Mouse (Mus musculus): ENCODE measurements around the gene Gm5617.
A peak's percentile ranks its signal among the peaks of the same experiment; 100 is the strongest.
"Not testable (repeated sequence)": the region's sequence is repeated elsewhere in the genome, so short reads cannot be mapped to it uniquely, and the experiment has no call there.

Gm5617 gene

DNA sequence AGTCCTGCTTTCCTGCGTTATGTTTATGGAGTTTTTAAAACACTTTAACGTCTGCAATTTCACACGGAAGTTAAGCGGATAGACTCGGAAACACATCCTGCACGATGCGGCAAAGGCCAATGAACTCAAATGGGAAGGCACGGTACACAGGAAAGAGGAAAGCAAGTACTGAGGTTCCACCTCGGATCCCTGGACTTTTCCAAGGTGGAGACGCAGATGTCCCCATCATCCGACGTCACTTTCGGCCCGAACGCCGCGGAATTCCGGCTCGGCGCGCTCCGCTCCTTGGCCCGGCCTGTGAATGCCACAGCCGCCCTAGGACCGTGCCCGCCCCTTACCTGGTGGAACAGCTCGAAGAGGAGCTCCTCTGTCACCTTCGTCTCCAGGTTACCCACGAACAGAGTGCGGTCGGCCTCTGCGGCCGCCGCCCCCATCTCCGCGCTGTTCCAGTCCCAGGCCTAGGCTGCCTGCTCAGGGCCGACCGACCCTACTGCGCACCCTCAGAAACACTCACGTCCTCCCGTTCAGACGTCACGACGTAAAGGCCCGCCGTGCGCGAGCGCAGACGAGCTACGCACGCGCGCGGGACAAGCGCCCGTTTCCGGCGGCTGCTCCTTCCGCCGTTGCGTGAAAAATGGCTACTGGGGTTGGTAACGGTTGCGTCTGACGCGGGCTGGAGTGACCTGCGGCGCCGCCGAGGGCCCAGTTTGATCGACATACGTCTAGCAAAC is at the start of gene Gm5617, which contains the start of gene Rbm7:
Gene Gm5617, plus strand, starts transcription at position 626 of the 731 bp plus-strand sequence.
Gene Rbm7, minus strand, starts transcription at position 483 of the 731 bp plus-strand sequence.
- DNase-seq: peak; percentile 96 to 98

DNA sequence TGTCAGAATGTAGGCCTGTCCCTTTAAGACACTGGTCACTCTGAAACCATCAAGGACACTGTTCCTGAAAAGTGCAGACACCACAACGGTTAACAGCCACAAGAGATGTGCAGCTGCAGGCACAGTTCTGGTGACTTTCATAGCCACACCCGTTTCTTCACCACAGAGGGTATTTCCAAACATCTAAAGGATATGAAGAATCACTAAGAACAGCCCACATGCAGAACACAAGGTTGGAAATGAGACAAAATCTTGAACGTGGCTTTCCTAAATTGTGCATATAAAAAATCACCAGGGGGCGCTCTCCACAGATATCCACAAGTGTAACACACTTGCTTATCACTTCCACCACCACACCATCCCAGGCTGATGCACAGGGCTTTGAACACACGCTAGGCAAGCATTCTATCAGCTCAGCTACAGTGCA is 47.4 kb upstream of the Gm5617 start:
- DNase-seq: peak in 1 of 2 experiments; percentile 15

DNA sequence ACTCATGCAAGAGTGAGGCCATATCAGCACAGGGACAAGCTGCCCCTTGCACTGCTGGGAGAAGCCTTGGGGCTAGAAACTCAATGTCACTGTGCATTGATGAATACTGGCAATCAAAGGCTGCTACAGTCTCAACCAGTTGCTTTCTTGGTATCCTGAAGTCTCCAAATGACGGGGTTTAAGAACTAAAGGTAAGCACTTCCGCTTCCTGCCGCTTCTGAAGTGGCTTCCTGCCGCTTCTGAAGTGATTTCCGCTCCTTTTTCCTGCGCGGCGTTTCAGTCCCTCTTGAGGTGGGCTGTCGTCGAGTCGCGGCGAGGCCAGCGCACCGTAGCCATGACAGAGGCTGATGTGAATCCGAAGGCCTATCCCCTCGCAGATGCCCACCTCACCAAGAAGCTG is 45.2 kb upstream of the Gm5617 start:
- DNase-seq: no peak

DNA sequence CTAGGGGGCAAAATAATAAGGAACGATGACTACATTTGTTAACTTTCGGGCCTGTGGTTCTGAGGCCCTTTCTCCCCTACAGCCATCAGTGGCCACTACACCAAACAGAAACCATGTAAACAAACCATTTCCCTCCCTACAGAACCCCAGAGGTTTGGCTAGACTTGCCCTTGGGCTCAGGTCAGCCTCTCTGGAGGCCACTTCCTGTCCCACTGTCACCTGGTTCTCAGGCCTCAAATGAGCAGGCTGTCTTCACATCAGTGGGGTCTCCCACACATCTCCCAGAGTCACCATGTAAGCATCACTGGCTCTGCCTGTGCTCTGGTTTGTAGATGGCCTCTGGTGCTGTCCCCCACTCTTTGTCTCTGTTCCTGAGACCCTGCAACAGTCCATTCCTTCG is 39.3 kb upstream of the Gm5617 start:
- DNase-seq: no peak

DNA sequence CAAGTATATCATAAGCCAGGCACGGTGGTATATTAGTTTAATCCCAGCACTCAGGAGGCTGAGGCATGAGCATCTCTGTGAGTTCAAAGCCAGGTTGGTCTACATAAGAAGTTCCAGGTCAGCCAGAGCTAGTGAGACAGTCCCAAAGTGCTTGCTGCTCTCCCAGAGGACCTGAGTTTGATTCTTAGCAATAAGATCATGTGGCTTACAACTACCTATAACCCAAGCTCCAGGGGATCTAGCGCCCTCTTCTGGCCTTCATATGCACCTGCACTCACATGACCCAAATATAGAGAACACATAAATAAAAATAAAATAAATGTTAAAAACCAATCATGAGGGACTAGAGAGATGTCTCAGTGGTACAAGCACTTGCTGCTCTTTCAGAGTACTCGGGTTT is 36.4 kb upstream of the Gm5617 start:
- DNase-seq: no peak

DNA sequence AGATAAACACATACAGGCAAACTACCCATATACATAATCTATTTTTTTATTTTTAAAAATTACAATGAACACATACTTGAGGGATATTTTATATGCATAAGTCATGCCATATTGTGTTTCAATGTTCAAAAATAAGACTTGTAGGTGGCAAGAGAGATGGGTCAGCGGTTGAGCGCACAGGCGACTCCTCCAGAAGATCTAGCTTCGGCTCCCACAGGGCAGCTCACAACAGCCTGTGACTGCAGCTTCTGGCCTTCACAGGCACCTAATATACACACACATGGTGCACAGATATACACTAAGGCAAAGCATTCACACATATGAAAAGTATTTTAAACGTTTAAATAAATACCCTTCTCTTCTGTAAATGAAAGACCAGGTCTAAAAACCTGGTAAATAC is 35.9 kb upstream of the Gm5617 start:
- DNase-seq: no peak

DNA sequence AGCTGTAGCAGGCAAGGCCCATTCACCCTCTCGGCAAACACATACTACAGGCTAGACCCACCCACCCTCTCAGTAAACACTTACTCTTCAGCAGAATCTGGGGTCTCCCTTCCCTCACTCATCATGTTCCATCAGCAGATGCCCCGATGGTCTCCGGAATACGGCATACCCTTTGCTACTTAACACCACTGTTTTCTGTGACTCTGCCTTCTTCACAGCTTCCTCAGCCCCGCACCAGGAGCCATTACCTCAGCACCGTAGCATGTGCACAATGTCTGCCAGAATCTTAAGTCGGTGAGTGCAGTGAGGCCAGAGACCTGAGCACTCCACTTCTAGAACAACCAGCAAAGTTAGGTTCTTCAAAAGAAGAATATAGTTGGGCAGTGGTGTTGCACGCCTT is 34.5 kb upstream of the Gm5617 start:
- no peak for DNase-seq

DNA sequence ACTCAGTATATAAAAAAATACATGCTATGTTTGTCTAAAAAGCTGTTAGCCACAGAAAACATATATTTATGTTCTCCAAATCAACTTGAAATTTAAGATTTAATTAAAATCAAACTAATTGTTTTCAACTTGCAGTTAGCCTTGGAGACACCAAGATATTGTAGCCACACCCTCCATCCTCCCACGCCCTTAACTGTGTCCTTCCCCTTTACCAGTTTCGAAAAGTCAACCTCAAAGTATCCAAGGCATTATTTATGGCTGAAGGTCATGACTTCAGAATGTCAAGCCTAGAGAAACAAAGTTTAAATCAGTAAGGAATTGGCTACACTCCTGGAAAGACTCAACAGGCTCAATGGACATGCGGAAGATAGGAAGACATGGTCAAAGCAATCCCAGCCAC is 33.7 kb upstream of the Gm5617 start:
- DNase-seq: no peak

DNA sequence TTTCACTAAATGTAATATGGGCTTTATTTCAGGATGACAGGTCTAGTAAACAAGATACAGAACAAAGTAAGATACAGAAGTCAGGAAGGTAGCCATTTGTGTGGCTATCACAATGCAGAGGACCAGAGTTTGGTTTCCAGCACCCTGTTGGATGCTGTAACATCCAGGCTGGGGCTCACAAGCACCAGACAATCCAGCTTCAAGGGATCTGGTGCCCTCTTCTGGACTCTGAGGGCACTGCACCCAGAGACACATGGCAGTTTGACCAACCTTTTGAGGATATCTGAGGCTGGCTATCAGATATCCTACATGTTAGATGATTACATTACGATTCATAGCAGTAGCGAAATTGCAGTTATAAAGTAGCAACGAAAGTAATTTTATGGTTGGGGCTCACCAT is 29.6 kb upstream of the Gm5617 start:
- DNase-seq: no peak

DNA sequence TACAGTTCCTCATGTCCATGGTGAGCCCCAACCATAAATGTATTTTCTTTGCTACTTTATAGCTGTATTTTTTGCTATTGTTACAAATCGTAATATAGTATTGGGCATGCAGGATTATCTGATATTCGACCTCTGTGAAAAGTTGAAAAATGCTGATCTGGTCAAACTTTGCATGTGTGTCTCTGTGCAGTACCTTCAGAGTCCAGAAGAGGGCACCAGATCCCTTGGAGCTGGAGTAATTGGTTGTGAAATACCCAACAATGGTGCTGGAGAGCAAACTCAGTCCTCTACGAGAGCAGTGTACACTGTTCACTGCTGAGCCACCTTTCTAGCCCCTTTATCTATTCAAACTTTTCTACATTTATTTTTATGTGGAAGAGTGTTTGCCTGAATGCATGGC is 28.4 kb upstream of the Gm5617 start:
- peak; percentile 52 to 77 for DNase-seq

DNA sequence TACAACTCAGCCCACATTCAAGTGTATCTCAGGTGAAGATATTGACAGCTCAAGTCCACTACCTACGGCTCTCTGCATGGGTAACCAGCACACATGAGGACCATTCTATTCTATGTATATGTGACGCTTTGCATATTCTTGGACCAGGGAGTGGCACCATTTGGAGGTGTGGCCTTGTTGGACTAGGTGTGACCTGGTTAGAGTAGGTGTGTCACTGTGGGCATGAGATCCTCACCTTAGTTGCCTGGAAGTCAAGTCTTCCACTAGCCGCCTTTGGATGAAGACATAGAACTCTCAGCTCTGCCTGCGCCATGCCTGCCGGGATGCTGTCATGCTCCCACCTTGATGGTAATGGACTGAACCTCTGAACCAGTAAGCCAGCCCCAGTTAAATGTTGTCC is 27.8 kb upstream of the Gm5617 start:
- DNase-seq: not testable (repeated sequence)

DNA sequence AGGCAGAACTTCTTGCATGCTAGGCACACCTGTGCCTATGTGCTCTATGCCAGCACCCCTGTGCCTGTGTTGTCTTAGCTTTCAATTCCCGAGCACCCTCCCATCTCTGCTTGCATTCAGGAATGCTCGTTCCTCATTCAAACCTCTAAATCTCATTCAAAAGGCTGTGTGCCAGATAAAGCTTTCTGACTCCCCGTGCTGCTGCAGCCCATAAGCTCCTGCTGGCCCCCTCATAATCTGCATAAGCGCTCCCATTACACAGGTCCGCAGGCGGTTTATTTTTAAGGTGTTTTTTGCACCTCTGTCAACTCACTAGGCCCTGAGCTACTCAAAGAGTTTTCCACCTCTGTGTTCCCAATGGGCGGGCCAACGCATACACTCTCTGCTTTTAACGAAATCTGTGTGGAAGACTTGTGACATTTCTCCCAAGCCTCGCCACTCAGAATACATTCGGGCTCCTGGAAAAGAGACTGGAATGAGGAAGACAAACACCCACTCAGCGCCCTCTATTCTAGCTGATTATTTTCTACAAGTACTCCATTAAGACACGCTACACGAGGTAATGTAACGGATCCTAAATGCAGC is 22.7 kb upstream of the Gm5617 start:
- DNase-seq: no peak

DNA sequence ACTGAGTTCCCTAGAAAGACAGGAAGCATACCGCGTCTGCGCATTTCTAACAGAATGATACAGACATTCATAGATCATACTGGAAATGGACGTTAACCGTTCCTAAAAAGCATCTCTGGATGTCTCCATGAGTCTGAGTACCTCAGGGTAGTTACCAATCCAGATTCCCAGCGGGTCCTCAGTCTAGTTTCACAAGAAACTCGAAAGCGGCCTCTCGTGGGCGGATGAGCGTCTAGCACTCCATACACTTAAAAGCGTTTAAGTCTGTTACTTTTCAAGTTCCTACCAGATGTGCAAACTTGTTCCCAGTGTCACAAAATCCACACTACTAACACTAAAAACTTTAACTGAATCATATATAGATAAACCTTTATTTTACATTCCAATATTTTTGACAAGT is 22.1 kb upstream of the Gm5617 start:
- DNase-seq: no peak

DNA sequence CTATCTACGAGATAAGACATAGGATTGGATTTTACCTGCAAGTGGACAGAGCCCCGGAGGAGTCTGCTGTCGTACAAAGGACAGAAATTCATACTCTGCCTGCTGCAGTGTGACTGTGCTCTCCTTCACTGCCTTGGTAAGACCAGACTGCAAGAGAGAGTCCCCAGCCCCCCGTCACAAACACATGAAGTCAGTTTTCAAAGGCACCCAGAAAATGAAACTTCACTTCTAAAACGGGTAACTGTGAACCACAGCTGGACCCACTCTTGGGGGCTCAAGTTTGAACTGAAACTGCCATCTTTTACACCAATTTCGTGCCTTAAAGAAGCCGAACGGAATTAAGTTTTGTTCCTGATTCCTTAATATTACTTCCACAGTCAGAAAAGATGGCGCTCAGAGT is 20.9 kb upstream of the Gm5617 start:
- no peak for DNase-seq

DNA sequence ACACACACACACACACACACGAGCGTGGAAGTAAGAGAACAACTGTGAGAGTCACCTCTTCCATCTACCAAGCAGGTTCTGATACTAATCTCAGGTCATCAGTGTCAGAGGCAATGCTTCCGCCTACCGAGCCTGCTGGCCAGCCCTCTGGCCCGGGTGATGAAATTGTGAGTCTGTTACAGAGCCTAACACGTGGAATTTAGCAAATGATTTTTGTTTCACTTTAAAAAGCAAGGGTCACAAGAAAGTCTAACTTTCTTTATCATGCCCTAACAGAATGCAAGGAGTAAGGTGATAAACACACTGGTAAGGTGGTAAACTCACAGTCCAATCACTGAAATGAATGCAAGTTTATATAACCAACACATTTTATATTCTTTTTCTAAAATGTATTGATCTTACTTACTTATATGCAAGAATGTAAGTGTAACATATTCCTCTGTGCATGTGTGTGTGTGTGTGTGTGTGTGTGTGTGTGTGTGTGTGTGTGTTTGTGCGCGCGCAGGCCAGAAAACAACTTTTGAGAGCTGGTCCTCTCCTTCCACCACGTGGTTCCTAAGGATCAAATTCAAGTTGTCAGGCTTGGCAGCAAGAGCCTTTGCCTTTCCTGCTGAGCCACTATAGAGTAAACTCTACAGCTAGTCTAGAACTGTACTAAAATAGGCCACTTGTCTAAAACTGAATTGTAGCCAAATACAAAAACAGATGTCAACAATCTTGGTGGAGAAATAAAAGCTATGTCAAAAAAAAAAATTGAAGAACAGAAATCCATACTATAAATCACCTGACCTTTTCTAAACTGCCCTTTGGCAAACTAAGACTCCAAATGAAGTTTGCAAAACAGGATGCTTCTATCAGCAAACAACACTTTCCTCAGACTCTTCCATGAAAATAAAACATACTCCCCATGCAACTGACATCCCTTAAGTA is 18.7 kb upstream of the Gm5617 start:
- no peak for DNase-seq

DNA sequence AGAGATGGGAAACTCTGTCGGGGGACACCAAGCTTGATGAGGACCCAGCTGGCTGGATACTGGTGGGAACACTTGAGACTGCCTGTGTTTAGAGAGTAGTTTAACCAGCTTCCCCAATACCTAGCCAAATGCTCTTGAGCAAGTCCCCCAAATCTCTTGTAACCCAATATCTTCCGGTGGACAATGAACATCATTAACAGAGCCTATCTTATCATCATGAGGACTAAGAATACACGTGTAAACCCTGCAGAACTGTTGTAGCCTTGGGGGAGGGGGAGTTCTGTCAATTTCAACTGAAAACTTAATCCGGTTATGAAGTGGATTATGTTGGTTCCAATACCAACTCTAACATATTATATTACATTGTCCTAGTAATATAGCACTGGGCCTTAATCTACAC is 16.4 kb upstream of the Gm5617 start:
- DNase-seq: no peak

DNA sequence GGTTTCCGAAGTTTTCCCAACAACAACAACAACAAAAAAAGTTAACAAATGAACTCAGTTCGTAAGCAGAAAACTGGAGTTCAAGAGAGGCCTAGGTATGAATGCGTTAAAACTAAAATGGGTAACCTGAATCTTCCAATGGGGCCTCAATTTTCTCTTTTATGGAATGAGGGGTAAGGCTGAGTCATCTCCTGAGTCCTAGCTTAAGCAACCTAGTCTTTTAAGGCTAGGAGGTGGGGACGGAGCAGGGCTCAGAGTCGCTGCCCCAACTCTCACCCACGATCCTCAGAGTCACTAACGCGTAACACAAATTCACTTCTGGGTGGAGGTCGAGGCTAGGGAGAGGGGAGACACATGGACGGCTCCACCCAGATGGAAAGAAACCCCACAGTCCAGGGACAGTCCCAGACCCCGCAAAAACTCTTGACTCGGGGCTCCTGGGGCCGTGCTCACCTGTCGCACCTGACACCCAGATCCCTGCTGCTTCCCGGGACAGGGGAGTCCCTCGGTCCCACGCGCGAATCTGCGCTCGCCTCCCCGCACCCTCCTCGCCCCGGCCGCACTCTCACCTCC is 15.3 kb upstream of the Gm5617 start:
- DNase-seq: no peak

DNA sequence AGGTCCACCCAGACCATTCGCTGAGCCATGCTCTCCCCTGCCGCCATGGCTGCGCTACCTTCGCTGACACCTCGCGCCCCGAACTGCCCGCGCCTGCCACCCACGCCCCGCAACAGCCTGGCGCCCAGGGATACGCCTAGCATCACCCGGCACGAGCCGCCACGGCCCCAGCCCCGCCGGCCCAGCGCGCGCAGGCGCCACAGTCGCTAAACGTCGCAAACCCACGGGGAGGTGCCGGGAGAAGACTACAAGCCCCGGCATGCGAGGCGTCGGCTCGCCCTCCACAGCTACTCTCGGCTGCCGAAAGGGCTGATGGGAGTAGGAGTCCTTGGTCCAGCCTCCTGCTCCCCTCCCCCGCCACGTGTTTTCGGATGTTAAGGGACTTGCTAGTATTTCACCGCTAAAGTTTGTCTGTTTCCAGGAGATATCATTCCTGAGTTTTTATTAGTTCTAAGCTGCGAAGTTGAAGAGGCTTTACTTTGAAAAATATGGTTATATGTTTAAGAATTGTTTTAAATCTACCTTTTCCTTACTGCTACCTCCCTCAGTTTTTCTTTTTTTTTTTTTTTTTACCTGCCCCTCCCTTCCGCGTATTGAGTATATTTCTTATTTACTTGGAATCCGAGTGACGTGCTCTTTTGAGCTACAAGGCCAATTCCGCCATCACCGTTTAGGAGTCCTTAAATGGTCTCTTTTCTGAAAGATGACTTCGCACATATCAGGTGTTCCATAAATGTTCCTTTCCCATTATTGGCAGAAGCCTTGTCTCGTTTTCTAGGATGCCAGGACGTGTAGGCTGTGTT is 14.6 kb upstream of the Gm5617 start, which contains the start of gene Rexo2:
Gene Rexo2, minus strand, starts transcription at position 213 of the 803 bp plus-strand sequence.
- peak; percentile 94 to 97 for DNase-seq

DNA sequence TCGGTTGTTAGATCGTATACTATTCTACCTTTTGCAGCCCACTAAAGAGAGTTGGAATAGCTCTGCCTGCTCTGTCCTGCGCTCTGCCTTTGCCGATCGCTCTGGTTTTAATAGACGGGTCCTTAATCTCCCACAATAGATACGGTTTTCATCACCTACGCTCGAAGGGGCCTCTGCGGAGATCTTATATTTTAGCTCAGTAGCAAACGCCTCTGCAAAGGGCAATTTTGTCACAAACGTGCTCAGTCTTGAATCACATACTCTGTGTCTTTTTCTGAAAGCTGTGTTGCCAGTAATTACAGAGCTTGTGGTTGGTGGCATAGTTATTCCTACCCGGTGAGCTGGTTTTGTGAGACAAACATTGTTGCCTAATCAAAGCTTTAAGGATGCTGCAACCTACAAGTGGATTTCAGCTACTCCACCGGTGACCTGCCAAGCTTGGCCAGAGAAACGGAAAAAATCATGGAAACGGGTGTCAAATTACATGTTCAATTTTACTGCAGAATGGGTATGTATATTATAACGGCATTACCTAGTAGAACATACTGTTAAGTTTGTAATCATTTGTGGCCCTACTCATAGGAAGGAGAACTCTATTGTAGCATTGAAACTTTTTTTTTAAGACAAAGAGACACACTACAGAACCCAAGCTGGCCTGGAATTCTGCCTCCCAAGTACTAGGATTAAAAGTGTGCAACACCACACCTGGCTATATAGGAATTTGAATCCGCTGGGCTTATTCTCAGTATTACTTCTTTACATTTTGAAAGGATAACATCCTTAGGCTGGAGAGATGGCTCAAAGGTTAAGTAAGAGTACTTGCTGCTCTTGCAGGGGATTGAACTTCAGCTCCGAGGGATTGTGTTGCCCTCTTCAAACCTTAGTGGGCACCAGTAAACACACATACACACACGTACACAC is 13.8 kb upstream of the Gm5617 start:
- DNase-seq: peak in 1 of 2 experiments; percentile 8

DNA sequence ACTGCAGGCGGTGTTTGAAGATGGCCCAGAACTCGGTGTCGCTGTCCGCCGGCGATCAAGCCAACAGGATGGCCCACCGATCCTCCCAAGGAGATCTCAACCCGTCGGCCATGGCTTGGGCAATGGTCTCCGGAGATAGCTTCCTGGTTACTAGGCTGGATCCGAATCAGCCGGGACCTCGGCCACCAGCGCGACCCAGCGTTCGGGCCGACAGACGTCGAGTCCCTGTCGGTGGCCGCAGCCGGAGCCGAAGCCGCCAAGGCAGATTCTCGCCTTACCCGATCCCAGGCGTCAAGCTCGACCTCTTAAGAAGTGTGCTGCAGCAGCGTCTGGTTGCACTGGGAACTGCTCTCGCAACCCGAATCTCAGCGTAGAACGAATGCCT is 298 bp downstream of the Gm5617 start:
- no peak for DNase-seq

DNA sequence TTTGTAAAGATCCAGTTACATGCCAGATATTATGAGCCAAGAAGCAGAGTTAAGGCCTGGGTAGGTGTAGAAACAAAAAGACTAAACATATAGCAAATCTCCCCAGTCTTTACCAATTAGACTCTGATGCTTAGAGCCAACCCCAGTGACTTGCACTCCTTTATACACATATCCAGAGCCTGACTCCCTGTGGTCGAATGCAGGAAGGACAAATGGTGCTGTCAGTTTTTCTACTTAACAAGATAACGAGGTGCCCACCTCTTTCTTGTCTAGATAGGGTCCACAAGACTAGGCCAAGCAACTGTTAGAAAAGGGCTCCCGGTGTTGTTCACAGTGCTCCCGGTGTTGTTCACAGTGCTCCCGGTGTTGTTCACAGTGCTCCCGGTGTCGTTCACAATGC is 6.0 kb downstream of the Gm5617 start:
- no peak for DNase-seq

Measured in cerebellum, postnatal 25 days (tissue).